Mouse (Mus musculus): ENCODE measurements around the gene Crocc.

DNA sequence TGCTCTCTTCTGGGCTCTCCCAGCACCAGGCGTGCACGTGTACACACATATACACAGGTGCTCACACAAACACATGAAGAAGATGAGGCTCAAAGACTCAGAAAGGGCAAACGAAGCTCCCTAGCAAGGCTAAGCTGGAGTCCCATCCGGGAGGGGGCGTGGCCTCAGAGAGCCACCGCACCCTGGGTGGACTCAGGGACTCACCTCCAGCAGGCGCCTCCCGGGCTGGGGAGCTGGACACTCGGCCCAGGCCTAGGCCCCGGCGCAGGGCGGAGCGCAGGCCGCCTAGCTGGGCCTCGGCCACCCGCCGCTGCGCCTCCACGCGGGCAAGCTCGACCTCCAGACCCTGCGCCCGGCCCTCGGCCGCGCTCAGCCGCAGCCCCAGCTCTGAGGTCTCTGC, 35.4 kb downstream of the Crocc start:
- TF ChIP-seq CTCF (IDR thresholded peaks at IDR 0.05; ENCODE audit: borderline replicate concordance, insufficient read depth, low read depth, low read length): no peak
- TF ChIP-seq POLR2A (IDR thresholded peaks at IDR 0.05; ENCODE audit: borderline replicate concordance, insufficient read depth, low read length): no peak

All from cerebellum, adult 2 months (tissue).